Mouse (Mus musculus) kidney, adult 2 months (tissue): Measurements from ENCODE around the gene Tfcp2l1.

Experiments
- CTCF ChIP-seq: fragments of 200-500 bp; conservative IDR thresholded peaks from 2 replicates; pipeline ENCODE4 v1.5.1; 2011; ENCODE audit warnings: low read depth, mild to moderate bottlenecking, control low read depth, low read length, moderate library complexity, mixed read lengths; ENCODE audit not compliant: insufficient read depth, insufficient read length
- POLR2A ChIP-seq: fragments of 200-500 bp; IDR thresholded peaks from one replicate; pipeline ENCODE4 v1.6.1; 2011; ENCODE audit warnings: low read depth, low read length, control low read depth

GRCm38 (mm10) chr1:118633415-118633980 is 5.8 kb downstream of the Tfcp2l1 start:
- TF ChIP-seq POLR2A: no peak
- TF ChIP-seq CTCF: no peak
